21 mouse cellular contexts compared by ENCODE assay signal in the genomic region with DNA sequence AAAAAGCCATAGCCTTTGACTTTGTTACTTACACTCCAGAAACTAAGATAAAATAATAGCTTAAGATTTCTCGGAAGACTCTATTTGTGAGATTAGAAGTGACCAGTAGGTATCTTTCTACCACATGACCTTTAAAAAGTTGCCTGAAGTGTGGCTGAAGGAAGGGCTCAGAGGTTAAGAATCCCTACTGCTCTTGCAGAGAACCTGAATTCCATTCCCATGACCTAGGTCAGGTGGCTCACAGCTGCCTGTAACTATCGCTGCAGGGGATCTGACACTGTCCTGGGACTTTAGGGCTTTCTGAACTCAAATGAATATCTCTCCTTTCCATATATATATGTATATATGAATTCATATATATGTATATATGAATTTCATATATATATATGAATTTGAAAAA.
DNase-seq lines count a peak whose midpoint lies in the region; ATAC-seq and TF ChIP-seq lines count a peak whose summit lies in the region.
"Had no signal": no experiment of that assay in that cellular context is flagged by ENCODE, and none has a peak within 500 bp of the region (broad histone marks: within the 10 kb centered on the region; RNA-seq: fewer than 3 reads in every experiment).

No protein-coding gene starts in this region.

- no peak for ATAC-seq in forebrain, embryonic 13.5 days
- no peak for ATAC-seq in forebrain, postnatal 0 days
- ATAC-seq in neural tube, embryonic 13.5 days (ENCODE audit: low read depth), result no peak
- ATAC-seq in granulocyte monocyte progenitor cell, adult 5-6 weeks (replicated peaks; ENCODE audit: poor library complexity, severe bottlenecking), result no peak
- ATAC-seq: intestine, postnatal 0 days; liver, postnatal 0 days had no signal

- 65% methylated on average over 2 of the region's 2 CpGs for WGBS in forebrain, embryonic 13.5 days
- WGBS in forebrain, embryonic 10.5 days, result 64% methylated on average over 2 of the region's 2 CpGs
- WGBS in forebrain, postnatal 0 days, result 76% methylated on average over 2 of the region's 2 CpGs
- WGBS in neural tube, embryonic 13.5 days, result 59% methylated on average over 2 of the region's 2 CpGs

- peaks cover 51% of the 10 kb centered on the region for H3K4me1 ChIP-seq in forebrain, embryonic 13.5 days
- H3K4me1 ChIP-seq in forebrain, embryonic 10.5 days, result peaks cover 60% of the 10 kb centered on the region
- peaks cover 25% of the 10 kb centered on the region for H3K4me1 ChIP-seq in forebrain, postnatal 0 days (ENCODE audit: insufficient read depth)
- H3K4me1 ChIP-seq in neural tube, embryonic 13.5 days (replicated peaks), result peaks cover 63% of the 10 kb centered on the region

- no peaks in the 10 kb centered on the region for H3K9me3 ChIP-seq in forebrain, embryonic 13.5 days (replicated peaks)
- H3K9me3 ChIP-seq in forebrain, embryonic 10.5 days, result no peaks in the 10 kb centered on the region
- H3K9me3 ChIP-seq in forebrain, postnatal 0 days (ENCODE audit: low read length), result no peaks in the 10 kb centered on the region
- H3K9me3 ChIP-seq in neural tube, embryonic 13.5 days, result no peaks in the 10 kb centered on the region
- H3K9me3 ChIP-seq: embryonic facial prominence, embryonic 12.5 days; heart, embryonic 15.5 days; limb, embryonic 10.5 days had no signal

- H3K27me3 ChIP-seq in forebrain, embryonic 13.5 days, result 0 out of 2 replicates have a peak, but pooled peaks cover 7% of the 10 kb centered on the region
- H3K27me3 ChIP-seq in forebrain, embryonic 10.5 days (ENCODE audit: poor library complexity, severe bottlenecking), result peaks cover 8% of the 10 kb centered on the region
- no peaks in the 10 kb centered on the region for H3K27me3 ChIP-seq in forebrain, postnatal 0 days (ENCODE audit: insufficient read depth, low read length)
- no peaks in the 10 kb centered on the region for H3K27me3 ChIP-seq in neural tube, embryonic 13.5 days
- H3K27me3 ChIP-seq: CH12.LX; embryonic facial prominence, embryonic 12.5 days; heart, embryonic 15.5 days had no signal

- H3K4me2 ChIP-seq in forebrain, embryonic 13.5 days, result peak overlapping the region; percentile 78
- peak overlapping the region; percentile 77; the same call in 1 of the 2 replicates for H3K4me2 ChIP-seq in forebrain, postnatal 0 days (ENCODE audit: low read depth)
- peak overlapping the region; percentile 76 for H3K4me2 ChIP-seq in neural tube, embryonic 13.5 days
- H3K4me2 ChIP-seq: heart, embryonic 15.5 days had no signal

- no peaks in the 10 kb centered on the region for H3K36me3 ChIP-seq in forebrain, embryonic 13.5 days (ENCODE audit: poor library complexity, severe bottlenecking)
- peaks cover 4% of the 10 kb centered on the region; the same call in 1 of the 2 replicates for H3K36me3 ChIP-seq in forebrain, embryonic 10.5 days (replicated peaks)
- no peaks in the 10 kb centered on the region for H3K36me3 ChIP-seq in forebrain, postnatal 0 days (ENCODE audit: insufficient read depth)
- H3K36me3 ChIP-seq in neural tube, embryonic 13.5 days, result no peaks in the 10 kb centered on the region
- H3K36me3 ChIP-seq: embryonic facial prominence, embryonic 12.5 days; heart, embryonic 15.5 days; limb, embryonic 10.5 days had no signal

- intact Hi-C loops in heart, postnatal 14 days (cut with DNase I), result no loop called here

- no peak overlapping the region for H3K4me3 ChIP-seq in forebrain, embryonic 13.5 days
- H3K4me3 ChIP-seq in forebrain, embryonic 10.5 days, result no peak overlapping the region
- H3K4me3 ChIP-seq in forebrain, postnatal 0 days (ENCODE audit: low read depth, low read length), result no peak overlapping the region
- H3K4me3 ChIP-seq in neural tube, embryonic 13.5 days, result no peak overlapping the region
- H3K4me3 ChIP-seq: embryonic facial prominence, embryonic 12.5 days; heart, embryonic 15.5 days; limb, embryonic 10.5 days had no signal

- no peak for DNase-seq in forebrain, embryonic 10.5 days (ENCODE audit: extremely low spot score, low spot score)
- DNase-seq in kidney, postnatal 36 days, result peak; percentile 46 to 48
- DNase-seq in kidney, postnatal 25 days, result no peak
- DNase-seq in forebrain, postnatal 0 days, result no peak
- DNase-seq in heart, postnatal 14 days, result no peak
- DNase-seq: adrenal gland, postnatal 36 days; cerebellum, adult 11-12 months; cerebellum, postnatal 25 days; gastrocnemius, postnatal 25 days; kidney, postnatal 10 days; liver, postnatal 0 days; lung, postnatal 10 days; thymus, adult 2 months had no signal

- H3K27ac ChIP-seq in forebrain, embryonic 13.5 days, result no peak overlapping the region
- H3K27ac ChIP-seq in forebrain, embryonic 10.5 days, result no peak overlapping the region
- H3K27ac ChIP-seq in forebrain, postnatal 0 days (ENCODE audit: low read depth, low read length), result no peak overlapping the region
- no peak overlapping the region for H3K27ac ChIP-seq in neural tube, embryonic 13.5 days (replicated peaks)
- H3K27ac ChIP-seq: embryonic facial prominence, embryonic 12.5 days; heart, embryonic 15.5 days; limb, embryonic 10.5 days had no signal

- TF ChIP-seq CTCF in forebrain, postnatal 0 days (IDR thresholded peaks at IDR 0.05; ENCODE audit: low read depth), result no peak

- H3K9ac ChIP-seq in forebrain, embryonic 13.5 days, result no peak overlapping the region
- H3K9ac ChIP-seq in forebrain, postnatal 0 days, result no peak overlapping the region
- no peak overlapping the region for H3K9ac ChIP-seq in neural tube, embryonic 13.5 days
- H3K9ac ChIP-seq: embryonic facial prominence, embryonic 12.5 days; heart, embryonic 15.5 days; liver, postnatal 0 days had no signal

Comparison
In these comparisons a context has a peak if more than half of its experiments do, and no peak if none do; other contexts are left out.
1. DNase-seq: peak in kidney, postnatal 36 days (2 of 2); none in forebrain, embryonic 10.5 days (single experiment), kidney, postnatal 25 days (0 of 2), forebrain, postnatal 0 days (single experiment) and heart, postnatal 14 days (0 of 2).
2. Peak in every context shown above with its lines, with median percentiles within 50 percentile points of each other: H3K4me2 ChIP-seq.